Mouse (Mus musculus): ENCODE measurements at regions not wholly inside any gene's neighbourhood (a gene's known extent, or its start where the extent isn't known, plus 50 kb on each side); places are given as distances from the start of the nearest gene placed in this dataset.
A peak's percentile ranks its signal among the peaks of the same experiment; 100 is the strongest.
"Not testable (repeated sequence)": the region's sequence is repeated elsewhere in the genome, so short reads cannot be mapped to it uniquely, and the experiment has no call there.

- DNase-seq (ENCODE audit: inconsistent ontology term) = no peak
Observed at GRCm38 (mm10) chr13:26267501-26267900, 502.5 kb downstream of the Hdgfl1 start.

GRCm38 (mm10) chr13:26235941-26236340, 534.0 kb downstream of the Hdgfl1 start:
- DNase-seq (ENCODE audit: inconsistent ontology term) = no peak

- DNase-seq (ENCODE audit: inconsistent ontology term) = no peak
Observed at GRCm38 (mm10) chr13:26234703-26235102, 535.3 kb downstream of the Hdgfl1 start.

- peak; percentile 82 for DNase-seq (ENCODE audit: inconsistent ontology term)
Observed at GRCm38 (mm10) chr13:26217299-26217698, 552.7 kb downstream of the Hdgfl1 start.

GRCm38 (mm10) chr13:26216579-26216978, 553.4 kb downstream of the Hdgfl1 start:
- peak; percentile 6 for DNase-seq (ENCODE audit: inconsistent ontology term)

GRCm38 (mm10) chr13:26205532-26206105, 564.3 kb downstream of the Hdgfl1 start:
- DNase-seq (ENCODE audit: inconsistent ontology term) = no peak

- no peak for DNase-seq (ENCODE audit: inconsistent ontology term)
Observed at GRCm38 (mm10) chr13:26194646-26195045, 575.3 kb downstream of the Hdgfl1 start.

- DNase-seq (ENCODE audit: inconsistent ontology term) = no peak
Observed at GRCm38 (mm10) chr13:26183879-26184278, 586.1 kb downstream of the Hdgfl1 start.

- DNase-seq (ENCODE audit: inconsistent ontology term) = no peak
Observed at GRCm38 (mm10) chr13:26171891-26172482, 598.0 kb downstream of the Hdgfl1 start.

GRCm38 (mm10) chr13:26169641-26170040, 600.3 kb downstream of the Hdgfl1 start:
- DNase-seq (ENCODE audit: inconsistent ontology term) = no peak

GRCm38 (mm10) chr13:26158703-26159102, 611.3 kb downstream of the Hdgfl1 start:
- no peak for DNase-seq (ENCODE audit: inconsistent ontology term)

GRCm38 (mm10) chr13:26154701-26155471, 615.1 kb downstream of the Hdgfl1 start:
- DNase-seq (ENCODE audit: inconsistent ontology term) = peak; percentile 82

GRCm38 (mm10) chr13:26154251-26154650, 615.7 kb downstream of the Hdgfl1 start:
- DNase-seq (ENCODE audit: inconsistent ontology term) = no peak

- DNase-seq (ENCODE audit: inconsistent ontology term) = no peak
Observed at GRCm38 (mm10) chr13:26153093-26153492, 616.9 kb downstream of the Hdgfl1 start.

- no peak for DNase-seq (ENCODE audit: inconsistent ontology term)
Observed at GRCm38 (mm10) chr13:26150426-26150825, 619.5 kb downstream of the Hdgfl1 start.

GRCm38 (mm10) chr13:26142811-26143210, 627.2 kb downstream of the Hdgfl1 start:
- peak; percentile 60 for DNase-seq (ENCODE audit: inconsistent ontology term)

GRCm38 (mm10) chr13:26119363-26119762, 650.6 kb downstream of the Hdgfl1 start:
- DNase-seq (ENCODE audit: inconsistent ontology term) = no peak

GRCm38 (mm10) chr13:26114136-26114535, 655.8 kb downstream of the Hdgfl1 start:
- no peak for DNase-seq (ENCODE audit: inconsistent ontology term)

GRCm38 (mm10) chr13:26113723-26114122, 656.2 kb downstream of the Hdgfl1 start:
- DNase-seq (ENCODE audit: inconsistent ontology term) = not testable (repeated sequence)

GRCm38 (mm10) chr13:26112579-26112978, 657.4 kb downstream of the Hdgfl1 start:
- no peak for DNase-seq (ENCODE audit: inconsistent ontology term)

- DNase-seq (ENCODE audit: inconsistent ontology term) = no peak
Observed at GRCm38 (mm10) chr13:26109013-26109412, 661.0 kb downstream of the Hdgfl1 start.

- DNase-seq (ENCODE audit: inconsistent ontology term) = peak; percentile 20
Observed at GRCm38 (mm10) chr13:26088727-26089126, 681.2 kb downstream of the Hdgfl1 start.

GRCm38 (mm10) chr13:26080814-26081213, 689.2 kb downstream of the Hdgfl1 start:
- no peak for DNase-seq (ENCODE audit: inconsistent ontology term)
